Mouse (Mus musculus): Measurements from ENCODE around the gene Sirt3.

Gene Sirt3

DNA sequence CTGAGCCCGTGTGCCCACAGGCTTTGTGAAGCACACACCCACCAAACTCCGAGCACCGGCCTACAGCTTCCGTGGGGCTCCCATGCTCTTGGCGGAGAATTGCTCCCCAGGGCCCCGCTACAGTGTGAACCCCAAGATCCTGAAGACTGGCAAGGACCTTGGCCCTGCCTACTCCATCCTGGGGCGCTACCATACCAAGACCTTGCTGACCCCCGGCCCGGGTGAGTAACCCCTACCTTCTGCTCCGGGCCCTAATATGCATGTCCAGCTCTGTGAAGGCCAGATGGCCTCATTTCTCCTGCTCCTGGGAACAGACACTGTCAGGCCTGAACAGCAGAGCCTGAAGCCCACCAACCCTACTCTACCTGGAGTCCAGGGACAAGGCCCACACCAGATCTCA is 33.5 kb downstream of the Sirt3 start:
- no peak for DNase-seq (ENCODE audit: extremely low spot score, low spot score)

DNA sequence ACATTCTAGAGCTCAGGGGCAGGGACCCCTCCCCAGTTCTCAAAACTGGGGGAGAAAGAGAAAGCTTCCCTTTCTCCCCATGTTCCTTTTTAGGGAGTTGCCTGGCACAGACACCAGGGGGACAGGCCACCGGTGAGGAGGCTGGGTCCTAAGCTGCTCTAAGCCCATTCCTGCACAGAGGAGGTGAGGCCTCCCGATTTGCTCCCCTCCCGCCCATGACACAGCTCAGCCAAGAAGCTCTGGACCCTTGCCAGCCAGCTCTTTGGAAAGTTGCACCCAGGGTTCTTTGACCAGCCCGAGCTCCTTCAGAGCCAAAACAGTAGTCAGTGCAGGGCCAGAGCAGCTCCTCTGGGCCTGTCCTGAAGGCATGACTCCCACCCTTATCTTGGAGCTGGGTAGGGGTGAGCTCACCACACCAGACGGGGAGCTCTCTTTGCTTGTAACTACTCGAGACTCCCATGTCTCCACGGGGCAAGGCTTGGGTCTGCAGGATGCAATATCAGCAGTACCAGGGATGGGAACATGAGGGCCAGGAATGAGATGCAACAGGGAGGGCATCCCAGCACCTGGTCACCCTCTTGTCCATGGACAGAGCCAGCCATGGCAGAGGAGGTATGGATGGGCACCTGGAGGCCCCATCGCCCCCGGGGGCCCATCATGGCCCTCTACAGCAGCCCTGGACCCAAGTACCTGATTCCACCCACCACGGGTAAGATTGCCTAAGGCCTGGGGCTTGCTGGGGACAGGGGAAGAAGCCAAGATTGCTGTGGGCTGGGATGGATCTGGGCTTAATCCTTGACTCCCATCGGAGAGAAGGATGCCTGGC is 34.1 kb downstream of the Sirt3 start, which contains the start of gene Odf3:
TSS of gene Odf3 (plus strand) at position 51 of the 826 bp plus-strand sequence.
- no peak for DNase-seq (ENCODE audit: extremely low spot score, low spot score)

DNA sequence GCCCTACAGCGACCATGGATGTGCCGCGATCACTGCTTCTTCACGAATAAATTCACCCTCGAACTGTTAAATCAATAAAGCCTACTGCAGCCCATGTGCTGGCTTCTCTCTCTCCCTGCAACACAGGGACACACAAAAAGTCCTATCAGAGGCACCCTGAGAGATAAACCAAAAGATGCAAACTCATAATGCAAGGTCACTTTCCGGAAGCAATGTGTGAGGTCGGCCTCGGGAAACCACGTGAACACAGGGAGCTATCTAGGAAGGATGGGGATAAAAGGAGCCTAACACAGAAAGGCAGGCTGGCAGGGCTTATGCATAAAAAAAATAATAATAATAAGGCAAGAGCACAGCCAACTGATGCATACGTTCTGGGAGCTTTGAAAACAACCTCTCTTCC is 35.4 kb downstream of the Sirt3 start:
- no peak for DNase-seq (ENCODE audit: extremely low spot score, low spot score)

DNA sequence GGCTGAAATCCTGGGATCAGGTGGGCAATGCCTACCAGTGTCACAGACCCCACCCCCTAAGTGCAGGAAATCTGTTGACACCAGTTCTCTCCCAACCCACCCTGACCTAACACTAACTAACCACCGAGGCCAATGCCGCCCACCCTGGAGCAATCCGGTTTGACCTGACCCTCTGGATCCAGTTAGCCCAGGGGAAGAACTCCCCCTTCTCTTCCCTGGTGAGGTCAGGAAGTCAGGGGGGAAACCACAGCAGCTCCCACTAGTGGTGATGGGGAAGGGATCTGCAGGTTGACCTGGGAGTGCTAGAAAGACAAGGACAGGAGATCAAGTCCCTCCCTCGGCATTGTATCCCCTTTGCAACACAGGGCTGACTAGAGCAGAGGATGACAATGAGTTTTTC is 36.4 kb downstream of the Sirt3 start:
- DNase-seq (ENCODE audit: extremely low spot score, low spot score): no peak

DNA sequence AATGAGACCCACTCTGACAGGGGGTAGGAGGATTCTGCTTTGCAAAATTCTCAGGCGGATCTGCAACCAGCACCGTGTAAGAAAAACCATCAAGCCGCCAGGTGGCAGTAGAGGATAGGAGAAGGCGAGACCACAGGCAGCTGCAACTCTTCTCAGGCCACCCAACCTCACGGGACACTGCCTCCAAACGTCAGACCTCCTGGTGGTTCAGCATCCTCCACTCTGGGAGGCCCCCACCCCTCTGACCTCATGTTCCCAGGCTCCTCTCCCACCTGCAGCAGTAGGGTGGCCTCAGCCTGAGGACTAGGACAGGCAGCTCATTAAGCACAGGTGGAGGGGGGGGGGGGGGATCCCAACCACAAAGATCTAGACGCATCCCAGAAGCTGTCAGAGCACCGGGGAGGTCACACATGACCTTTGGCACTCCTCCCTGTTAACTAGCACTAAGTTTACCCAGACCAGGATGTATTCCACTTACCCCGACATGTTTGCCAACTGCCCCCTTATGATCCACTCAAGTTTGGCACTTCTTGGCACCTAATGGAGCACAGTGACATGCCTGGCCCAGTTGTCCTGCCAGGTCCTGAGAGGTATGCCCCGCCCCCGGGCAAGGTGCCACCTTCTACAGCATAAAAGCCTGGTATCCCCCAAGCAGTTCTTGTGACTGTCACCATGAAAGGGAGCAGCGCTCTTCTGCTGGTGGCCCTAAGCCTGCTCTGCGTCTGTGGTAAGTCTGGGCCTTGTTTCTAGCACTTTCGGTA is 37.0 kb downstream of the Sirt3 start, which contains the start of gene Scgb1c1:
TSS of gene Scgb1c1 (plus strand) at position 643 of the 761 bp plus-strand sequence.
- DNase-seq (ENCODE audit: extremely low spot score, low spot score): peak; percentile 93

DNA sequence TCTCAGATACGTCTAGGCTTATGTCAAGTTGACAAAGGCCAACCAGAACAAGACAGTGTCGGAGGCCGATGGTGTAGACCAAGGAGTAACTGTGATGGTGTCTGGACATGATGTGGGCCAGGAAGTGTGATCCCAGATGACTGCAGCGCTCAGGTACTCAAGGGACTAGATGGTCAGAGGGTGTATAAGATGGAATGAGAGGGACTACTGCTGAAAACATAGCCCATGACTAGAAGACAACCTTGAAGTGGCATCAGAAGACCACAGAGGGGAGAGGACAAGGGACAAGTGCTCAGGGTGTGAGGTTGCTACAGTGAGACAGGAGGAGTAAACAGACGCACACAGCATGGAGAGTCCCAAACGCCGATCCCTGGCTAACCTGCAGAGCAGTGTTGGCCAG is 38.3 kb downstream of the Sirt3 start:
- no peak for DNase-seq (ENCODE audit: extremely low spot score, low spot score)

DNA sequence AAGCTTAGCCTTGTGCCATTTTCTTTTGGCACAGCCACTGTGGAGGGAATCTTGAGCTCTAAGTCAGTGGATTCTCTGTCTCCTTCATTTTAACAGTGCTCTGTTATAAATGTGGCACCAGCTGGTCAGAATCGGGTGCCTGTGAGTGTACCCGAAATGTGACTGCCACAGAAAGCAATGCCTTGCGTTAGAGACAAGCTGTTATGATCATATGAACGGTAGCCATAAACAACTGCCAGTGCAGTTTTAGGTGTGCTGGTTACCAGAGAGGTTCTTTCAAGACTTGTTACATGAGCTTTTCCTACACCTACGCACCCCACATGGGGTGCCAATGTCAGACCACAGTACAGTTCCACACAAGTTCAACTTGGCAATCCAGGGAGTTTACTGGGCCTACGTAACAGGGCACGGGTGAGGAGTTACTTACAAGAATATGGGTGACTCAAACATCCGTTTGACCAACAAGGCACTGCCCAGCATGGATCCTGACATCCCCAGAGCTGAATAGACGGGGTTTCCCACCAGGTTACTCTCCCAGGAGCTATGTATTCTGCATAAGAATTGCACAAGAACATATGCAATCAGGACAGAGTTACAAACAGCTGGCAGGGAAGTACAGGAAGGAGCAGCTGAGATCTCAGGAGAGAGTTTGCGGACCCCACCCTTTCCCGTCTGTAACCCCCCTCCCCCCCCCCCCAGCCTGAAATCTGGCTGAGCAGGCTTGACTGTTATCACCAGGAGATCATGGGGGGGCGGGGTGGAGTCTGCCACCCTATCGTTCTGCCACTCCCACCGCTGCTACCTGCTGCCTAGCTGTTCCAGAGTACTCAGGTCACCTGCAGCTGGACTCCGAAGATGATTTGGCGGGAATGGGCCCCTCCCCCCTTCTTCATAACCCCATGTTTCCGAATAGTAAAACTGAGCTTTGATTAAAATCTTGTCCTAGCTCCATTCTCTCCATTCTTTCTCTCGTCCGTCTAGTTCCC is 41.1 kb downstream of the Sirt3 start:
- DNase-seq (ENCODE audit: extremely low spot score, low spot score): no peak

DNA sequence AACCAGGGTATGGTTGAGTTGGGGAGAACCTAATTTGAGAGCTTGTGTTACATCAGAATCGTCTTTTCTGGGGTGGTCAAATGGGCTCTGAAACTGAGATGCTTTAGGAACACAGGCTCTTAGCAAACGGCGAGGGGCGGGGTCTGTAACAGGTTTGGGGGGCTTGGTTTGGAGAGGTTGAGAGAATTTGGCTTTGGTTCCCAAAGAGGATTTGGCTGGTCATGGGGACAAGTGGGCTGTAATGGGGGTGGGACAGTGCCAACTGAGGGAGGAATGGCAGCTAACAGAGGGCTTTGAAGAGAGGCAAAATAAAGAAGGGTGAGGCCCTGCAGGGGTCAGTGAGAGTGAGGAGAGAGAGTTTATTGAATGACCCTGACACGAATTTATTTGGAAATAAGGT is 42.6 kb downstream of the Sirt3 start:
- DNase-seq (ENCODE audit: extremely low spot score, low spot score): no peak

DNA sequence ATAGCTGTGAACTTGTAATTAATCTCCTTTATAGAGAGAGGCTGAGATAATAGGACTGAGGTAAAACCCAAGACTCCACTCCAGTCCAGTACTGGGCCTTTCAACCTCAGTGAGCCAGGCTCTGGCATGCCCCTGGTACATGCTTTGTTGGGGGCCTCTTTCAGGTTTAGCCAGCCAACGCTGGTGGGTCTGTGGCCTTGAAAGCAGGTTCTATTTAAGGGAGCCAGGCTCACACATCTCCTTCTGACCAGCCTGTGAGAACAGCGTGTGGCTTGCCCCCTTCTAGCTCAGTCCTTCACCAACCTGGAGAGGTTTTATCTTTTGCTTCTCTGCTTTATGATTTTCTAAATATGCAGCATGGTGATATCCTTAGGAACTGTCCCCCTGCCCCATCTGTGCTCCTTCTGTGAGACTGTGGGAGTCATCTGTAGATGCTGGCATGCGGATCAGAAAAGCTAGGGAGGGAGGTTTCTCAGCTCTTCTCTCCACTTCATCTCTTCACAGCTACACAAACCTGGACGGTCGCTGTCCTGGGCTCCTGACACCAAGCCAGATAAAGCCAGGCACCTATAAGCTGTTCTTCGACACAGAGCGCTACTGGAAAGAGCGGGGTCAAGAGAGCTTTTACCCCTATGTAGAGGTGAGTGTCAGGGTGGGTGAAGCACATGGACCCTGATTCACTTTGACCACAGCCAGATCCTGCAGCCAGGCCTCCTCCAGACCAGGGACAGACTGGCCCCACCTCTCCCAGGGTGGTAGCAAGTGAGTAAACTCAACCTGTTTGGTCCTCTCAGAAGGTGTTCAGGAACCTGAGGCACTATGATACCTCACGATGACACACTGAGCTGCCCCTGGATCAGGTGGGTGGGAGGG is 45.6 kb downstream of the Sirt3 start:
- DNase-seq (ENCODE audit: extremely low spot score, low spot score): no peak

DNA sequence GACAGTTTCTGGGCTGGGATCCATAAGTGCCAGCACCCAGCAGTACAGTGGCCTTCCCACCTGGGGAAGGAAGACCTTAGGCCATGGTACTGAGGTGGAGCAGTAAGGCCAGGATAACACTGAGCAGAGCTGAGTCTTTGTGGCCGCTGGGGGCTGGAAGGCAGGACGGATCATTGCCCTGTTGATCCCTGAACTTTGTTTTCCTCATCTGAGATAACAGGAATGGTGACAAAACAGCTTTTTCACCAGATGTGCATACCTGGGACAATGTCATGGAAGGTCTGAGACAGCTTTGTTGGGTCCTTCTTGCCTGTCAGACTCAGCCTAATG is 46.4 kb downstream of the Sirt3 start:
- no peak for DNase-seq (ENCODE audit: extremely low spot score, low spot score)

DNA sequence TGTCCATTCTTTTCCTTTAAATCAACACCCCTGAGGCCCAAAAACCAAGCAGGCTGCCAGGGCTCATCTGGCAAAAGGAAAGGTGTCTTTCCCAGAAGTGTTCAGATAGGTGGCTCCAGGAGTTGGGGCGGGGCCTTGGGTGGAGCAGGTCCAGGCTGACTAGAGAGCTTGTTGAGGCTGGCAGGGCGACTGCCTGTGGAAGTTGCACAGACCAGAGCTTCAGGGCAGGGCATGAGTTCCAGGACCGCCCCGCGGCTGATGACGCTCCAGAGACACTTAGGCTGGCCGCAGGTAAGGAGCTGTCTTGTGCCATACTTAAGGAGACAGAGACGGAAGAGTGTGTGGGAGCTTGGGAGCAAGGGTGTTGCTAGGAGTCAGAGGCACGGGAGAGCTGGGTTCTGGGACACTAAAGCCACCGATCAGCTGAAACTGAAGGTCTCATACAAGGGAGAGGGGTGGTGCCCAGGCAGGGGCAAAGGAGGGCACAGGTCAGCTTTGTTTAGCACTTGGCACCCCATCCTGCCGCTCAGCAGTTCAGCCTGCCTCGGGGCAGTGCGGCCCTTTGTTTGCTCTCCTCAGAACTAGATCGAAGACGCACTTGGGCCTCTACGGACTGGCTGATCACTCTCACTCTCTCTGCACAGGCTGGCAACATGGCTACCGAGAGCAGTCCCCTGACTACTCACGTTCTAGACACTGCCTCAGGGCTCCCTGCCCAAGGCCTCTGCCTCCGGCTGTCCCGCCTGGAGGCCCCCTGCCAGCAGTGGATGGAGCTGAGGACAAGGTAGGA is 46.9 kb downstream of the Sirt3 start, which contains the start of gene Urah:
TSS of gene Urah (plus strand) at position 51 of the 790 bp plus-strand sequence.
- DNase-seq (ENCODE audit: extremely low spot score, low spot score): no peak

DNA sequence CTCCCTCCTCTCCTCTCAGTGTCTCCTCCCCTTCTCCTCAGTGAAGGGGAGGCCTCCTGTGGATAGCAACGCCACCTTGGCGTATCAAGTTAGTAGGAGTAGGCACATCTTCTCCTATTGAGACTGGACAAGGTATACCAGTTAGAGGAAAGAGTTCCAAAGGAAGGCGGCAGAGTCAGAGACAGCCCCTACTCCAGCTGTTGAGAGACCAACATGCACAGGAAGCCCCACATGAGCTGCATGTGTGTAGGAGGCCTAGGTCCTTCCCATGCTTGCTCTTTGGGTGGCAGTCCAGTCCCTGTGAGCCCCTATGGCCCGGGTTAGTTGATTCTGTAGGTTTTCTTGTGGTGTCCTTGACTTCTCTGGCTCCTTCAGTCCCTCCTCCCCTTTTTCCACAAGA is 48.8 kb downstream of the Sirt3 start:
- no peak for DNase-seq (ENCODE audit: extremely low spot score, low spot score)

DNA sequence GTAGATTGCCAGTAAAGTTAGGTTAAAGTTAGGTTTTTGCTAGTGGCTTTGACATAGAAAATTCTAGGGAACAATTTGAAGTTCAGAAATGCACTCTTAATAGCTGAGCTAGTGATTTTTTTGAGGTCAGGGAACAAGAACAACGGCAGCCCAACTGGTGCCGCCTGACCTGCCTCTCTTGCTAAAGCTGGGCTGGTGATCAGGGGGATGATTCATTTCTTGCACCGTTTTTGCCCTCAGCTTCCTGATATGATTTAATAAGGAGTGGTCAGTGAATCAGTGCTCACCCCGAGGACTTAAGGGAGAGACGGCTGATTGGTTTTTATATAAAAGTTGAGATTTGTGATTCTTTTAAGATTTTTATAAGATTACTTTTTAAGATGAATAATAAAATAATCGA is 50.7 kb downstream of the Sirt3 start:
- DNase-seq (ENCODE audit: extremely low spot score, low spot score): no peak

DNA sequence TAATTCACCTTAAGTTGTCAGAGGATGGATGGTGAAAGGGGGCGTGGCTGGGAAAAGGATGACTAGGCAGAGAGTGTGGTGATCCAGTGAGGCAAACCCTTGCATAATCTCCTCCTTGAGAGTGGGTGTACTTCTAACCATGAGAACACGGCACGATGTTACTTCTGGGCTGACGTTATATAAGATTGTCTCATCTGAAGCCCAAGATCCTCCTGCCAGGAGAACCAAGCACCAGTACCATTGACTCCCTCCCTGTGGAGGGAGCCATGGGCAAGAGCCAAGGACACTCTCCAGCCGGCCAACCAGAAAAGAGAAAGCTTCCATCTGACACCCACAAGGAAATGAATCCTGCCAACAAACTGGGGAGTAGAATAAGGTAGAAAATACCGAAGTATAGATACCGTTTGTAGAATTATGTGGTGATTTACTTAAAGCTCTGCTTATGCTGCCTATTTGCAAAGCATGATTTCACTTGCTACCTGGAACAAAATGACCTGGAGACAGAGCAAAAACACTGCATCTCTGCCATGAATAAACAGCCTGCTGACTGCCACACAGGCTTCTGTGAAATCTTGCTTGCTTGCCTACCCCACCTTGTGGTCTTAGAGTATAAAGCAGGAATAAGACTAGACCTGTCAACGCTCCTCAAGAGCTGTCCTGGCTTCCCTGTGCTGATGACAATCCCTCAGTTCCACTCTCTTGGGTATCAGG is 53.8 kb downstream of the Sirt3 start:
- no peak for DNase-seq (ENCODE audit: extremely low spot score, low spot score)

DNA sequence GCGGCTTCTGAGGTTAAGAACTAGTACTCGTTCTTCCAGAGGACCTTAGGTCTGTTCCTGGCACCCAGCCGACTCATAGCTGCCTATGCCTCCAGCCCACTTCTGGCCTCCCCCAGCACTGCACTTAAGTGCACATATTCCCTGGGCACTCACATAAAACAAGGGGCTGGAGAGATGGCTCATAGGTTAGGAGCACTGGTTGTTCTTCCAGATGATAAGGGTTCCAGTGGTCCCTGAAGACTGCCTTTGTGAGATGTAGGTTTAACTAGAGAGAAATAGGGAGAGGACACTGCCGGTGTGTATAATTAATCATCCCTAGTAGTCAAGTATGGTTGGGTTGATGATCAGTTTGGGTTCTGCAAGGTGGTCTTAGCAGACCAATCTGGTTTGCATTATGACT is 59.4 kb downstream of the Sirt3 start:
- no peak for DNase-seq (ENCODE audit: extremely low spot score, low spot score)

DNA sequence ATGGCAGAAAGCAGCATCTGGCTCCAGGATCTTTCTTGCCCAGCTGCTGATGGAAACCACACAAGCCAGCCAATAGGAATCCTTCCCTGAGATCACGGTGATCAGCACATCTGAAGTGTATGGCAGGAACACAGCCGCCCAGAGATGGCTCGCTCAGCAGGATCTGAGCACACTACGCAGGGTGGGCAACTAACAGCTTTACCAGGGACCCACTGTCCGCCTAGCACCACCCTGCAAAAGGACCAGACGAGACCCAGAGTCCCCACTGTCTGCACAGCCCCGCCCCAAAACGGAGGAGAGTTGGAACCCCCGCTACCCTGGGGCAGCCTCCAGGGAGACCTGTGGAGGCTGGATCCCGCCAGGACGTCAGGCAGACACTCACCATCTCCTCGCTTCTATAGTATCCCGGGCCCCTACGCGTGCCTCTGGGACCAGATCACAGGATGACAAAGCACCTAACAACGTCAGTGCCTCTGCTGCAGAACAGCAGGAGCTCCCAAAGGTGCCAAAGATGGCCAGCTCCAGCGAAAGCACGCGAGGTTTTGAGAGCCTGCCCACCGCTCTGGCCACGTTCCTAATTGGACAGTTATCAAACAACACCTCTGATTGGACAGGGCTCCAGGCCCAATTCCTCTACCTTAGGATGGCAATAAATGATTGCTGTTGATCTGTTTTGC is 60.3 kb downstream of the Sirt3 start, which contains the start of gene Zfp941:
TSS of gene Zfp941 (minus strand) at position 526 of the 677 bp plus-strand sequence.
- peak; percentile 61 for DNase-seq (ENCODE audit: extremely low spot score, low spot score)

DNA sequence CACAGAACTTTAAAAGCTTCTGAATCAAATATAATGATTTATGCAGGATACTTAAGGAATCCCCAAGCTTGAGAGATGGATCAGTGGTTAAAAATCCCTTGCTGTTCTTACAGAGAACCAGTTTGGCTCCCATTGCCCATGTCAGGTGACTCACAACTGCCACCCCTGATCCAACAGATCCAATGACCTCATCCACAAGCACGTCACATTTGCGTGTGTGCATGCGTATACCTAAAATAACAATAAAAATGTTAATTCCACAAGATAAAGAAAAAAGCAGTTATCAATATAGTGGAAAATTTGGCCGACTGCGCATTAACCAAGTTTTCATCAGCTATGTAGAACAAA is 60.8 kb downstream of the Sirt3 start:
- no peak for DNase-seq (ENCODE audit: extremely low spot score, low spot score)

DNA sequence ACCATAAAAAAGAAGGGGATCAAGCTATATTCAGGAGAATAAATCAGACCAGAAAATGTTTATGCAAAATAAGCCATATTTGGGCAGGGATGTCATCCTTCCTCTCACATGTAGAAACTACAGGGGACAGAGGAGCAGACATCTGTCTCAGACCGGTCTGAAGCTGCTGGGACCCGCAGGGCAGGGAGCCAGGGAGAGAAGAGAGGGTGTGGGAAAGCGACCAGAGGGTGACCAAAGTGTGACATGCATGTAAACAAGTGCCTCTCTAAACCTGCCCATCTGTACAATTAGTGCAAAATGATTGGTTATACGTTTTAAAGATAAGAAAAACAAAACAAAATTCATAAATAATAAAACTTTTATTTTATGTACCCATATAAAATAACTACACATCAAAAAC is 61.9 kb downstream of the Sirt3 start:
- DNase-seq (ENCODE audit: extremely low spot score, low spot score): no peak
